Mouse (Mus musculus) gastrocnemius, postnatal 4 days (tissue): ENCODE data around the gene Phactr4. TPM values are rescaled to one million over a fixed set of nuclear protein-coding genes. Genes with fewer than 3 reads are reported as not detected.
"Not testable (repeated sequence)": the region's sequence is repeated elsewhere in the genome, so short reads cannot be mapped to it uniquely, and the experiment has no call there.

Experiments
- DNase-seq, 2 experiments: peaks; one replicate each; pipeline ENCODE4 v3.0.0; 2021 to 2022; ENCODE audit warnings: low spot score in 2 of 2, mixed read lengths in 2 of 2
- total RNA-seq, 2 experiments: library from RNA; stranded (reverse); gene quantifications; 2 replicates each; pipeline ENCODE4 v1.2.3; 2021

Gene Phactr4
- total RNA-seq, 2 experiments from 2014 or later = 25.3 to 25.9 TPM

- not testable (repeated sequence) for DNase-seq
Observed at GRCm38 (mm10) chr4:132413257-132413656, 9.0 kb downstream of the Phactr4 start.

GRCm38 (mm10) chr4:132411322-132412094 is 10.8 kb downstream of the Phactr4 start:
- DNase-seq = peak in 1 of 2 experiments; percentile 17

GRCm38 (mm10) chr4:132409587-132410229 is 12.6 kb downstream of the Phactr4 start:
- no peak for DNase-seq

- DNase-seq = no peak
Observed at GRCm38 (mm10) chr4:132406393-132407189, 15.7 kb downstream of the Phactr4 start.

- no peak for DNase-seq
Observed at GRCm38 (mm10) chr4:132404588-132404987, 17.7 kb downstream of the Phactr4 start.

- no peak for DNase-seq
Observed at GRCm38 (mm10) chr4:132403063-132403660, 19.1 kb downstream of the Phactr4 start.

- no peak for DNase-seq
Observed at GRCm38 (mm10) chr4:132401016-132401415, 21.3 kb downstream of the Phactr4 start.

- DNase-seq = no peak
Observed at GRCm38 (mm10) chr4:132398863-132399262, 23.4 kb downstream of the Phactr4 start.

- DNase-seq = peak; percentile 47 to 74
Observed at GRCm38 (mm10) chr4:132398045-132398774, 24.1 kb downstream of the Phactr4 start.

GRCm38 (mm10) chr4:132397120-132397519 is 25.2 kb downstream of the Phactr4 start:
- no peak for DNase-seq

- DNase-seq = no peak
Observed at GRCm38 (mm10) chr4:132396251-132396650, 26.0 kb downstream of the Phactr4 start.

- no peak for DNase-seq
Observed at GRCm38 (mm10) chr4:132391063-132391740, 31.1 kb downstream of the Phactr4 start.

GRCm38 (mm10) chr4:132389302-132389701 is 33.0 kb downstream of the Phactr4 start:
- DNase-seq = no peak

GRCm38 (mm10) chr4:132387617-132388016 is 34.7 kb downstream of the Phactr4 start:
- no peak for DNase-seq

GRCm38 (mm10) chr4:132386846-132387245 is 35.4 kb downstream of the Phactr4 start:
- no peak for DNase-seq

GRCm38 (mm10) chr4:132385771-132386410 is 36.4 kb downstream of the Phactr4 start:
- DNase-seq = no peak

GRCm38 (mm10) chr4:132383455-132383854 is 38.8 kb downstream of the Phactr4 start:
- DNase-seq = no peak

- no peak for DNase-seq
Observed at GRCm38 (mm10) chr4:132382296-132382695, 40.0 kb downstream of the Phactr4 start.

GRCm38 (mm10) chr4:132380965-132381616 is 41.2 kb downstream of the Phactr4 start:
- no peak for DNase-seq
